Mouse (Mus musculus) cerebellum, adult 2 months (tissue): Measurements from ENCODE around the gene Bcl2.

Experiments
- CTCF ChIP-seq: fragments of 200-500 bp; IDR thresholded peaks from 2 replicates; pipeline ENCODE4 v1.5.1; 2011; ENCODE audit warnings: low read depth, mild to moderate bottlenecking, control low read depth, low read length, moderate library complexity, borderline replicate concordance; ENCODE audit not compliant: insufficient read depth
- POLR2A ChIP-seq: fragments of 200-500 bp; IDR thresholded peaks from 2 replicates; pipeline ENCODE4 v1.6.1; 2011; ENCODE audit warnings: low read length, control low read depth, borderline replicate concordance; ENCODE audit not compliant: insufficient read depth

GRCm38 (mm10) chr1:106523009-106523408 lies 191.1 kb downstream of the Bcl2 start:
- TF ChIP-seq CTCF, result no peak
- TF ChIP-seq POLR2A, result no peak
